Mouse (Mus musculus): ENCODE measurements around the gene Dusp3.
A peak's percentile ranks its signal among the peaks of the same experiment; 100 is the strongest.

The Dusp3 gene

DNA sequence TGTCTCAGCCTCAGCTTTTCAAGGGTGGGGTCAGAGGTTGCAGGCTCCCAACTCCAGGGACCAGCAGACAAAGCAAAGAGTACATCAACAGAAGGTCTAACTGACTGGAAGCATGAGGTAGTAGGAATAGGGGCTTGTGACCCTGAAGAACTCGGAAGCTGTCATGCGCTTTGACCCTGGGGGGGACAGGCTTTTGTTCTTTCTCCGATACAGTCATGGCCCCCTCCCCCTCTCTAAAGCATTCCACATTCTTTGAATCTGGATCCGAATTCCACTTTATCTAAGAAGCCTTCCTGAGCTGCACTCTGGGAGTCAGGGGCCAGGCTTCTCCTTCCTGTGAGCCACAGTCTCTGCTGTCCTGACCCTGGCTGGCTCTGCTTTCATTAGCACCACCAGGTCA is 54.8 kb downstream of the Dusp3 start:
- no peak for DNase-seq (ENCODE audit: low spot score)

- peak; percentile 61 for DNase-seq (ENCODE audit: low spot score)
Observed at GRCm38 (mm10) chr11:101928030-101928762, 58.6 kb downstream of the Dusp3 start.

GRCm38 (mm10) chr11:101926951-101927589 is 59.7 kb downstream of the Dusp3 start:
- no peak for DNase-seq (ENCODE audit: low spot score)

- no peak for DNase-seq (ENCODE audit: low spot score)
Observed at GRCm38 (mm10) chr11:101925636-101926035, 61.2 kb downstream of the Dusp3 start.

- DNase-seq (ENCODE audit: low spot score) = no peak
Observed at GRCm38 (mm10) chr11:101924441-101924976, 62.3 kb downstream of the Dusp3 start.

DNA sequence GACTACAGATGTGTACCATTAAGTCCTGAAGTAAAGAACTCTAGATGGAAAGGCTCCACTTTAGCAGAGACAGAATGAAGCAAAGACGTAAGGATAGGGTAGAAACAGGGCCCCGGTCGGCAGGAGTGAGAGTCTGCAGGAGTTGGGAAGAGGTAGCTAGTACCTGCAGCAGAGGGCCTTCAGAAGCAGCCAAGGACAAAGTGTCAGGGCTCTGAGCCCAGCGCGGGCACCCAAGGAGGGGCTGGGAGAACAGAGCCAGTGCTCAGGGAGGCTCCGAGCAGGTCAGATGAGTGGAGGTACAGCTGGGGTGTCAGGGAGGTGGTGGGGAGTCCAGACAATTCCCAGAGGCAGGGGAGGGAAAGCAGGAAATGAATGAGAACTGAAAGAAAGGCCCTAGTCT is 62.8 kb downstream of the Dusp3 start:
- DNase-seq (ENCODE audit: low spot score) = no peak

GRCm38 (mm10) chr11:101921361-101921952 is 65.4 kb downstream of the Dusp3 start:
- DNase-seq (ENCODE audit: low spot score) = no peak
